Mouse (Mus musculus) urinary bladder, adult 2 months (tissue): ENCODE data around the gene Ptgis. TPM values are rescaled to one million over a fixed set of nuclear protein-coding genes. Genes with fewer than 3 reads are reported as not detected.

Experiments used
- DNase-seq: peaks from one replicate; pipeline ENCODE4 v3.0.0; 2022; ENCODE audit warnings: low spot score
- polyA plus RNA-seq: library from polyadenylated mRNA; depleted of rRNA; stranded (reverse); fragments of >200 nt; gene quantifications from 2 replicates; pipeline ENCODE4 v1.2.3, GENCODE M21; 2012; rRNA removed

The Ptgis gene
- polyA plus RNA-seq, 1 experiment = 98.4 TPM

GRCm38 (mm10) chr2:167155541-167155973 is 84.8 kb downstream of the Ptgis start:
- no peak for DNase-seq

- no peak for DNase-seq
Measured at GRCm38 (mm10) chr2:167150880-167151279, 89.5 kb downstream of the Ptgis start.

- no peak for DNase-seq
Measured at GRCm38 (mm10) chr2:167150135-167150534, 90.3 kb downstream of the Ptgis start.

- DNase-seq = no peak
Measured at GRCm38 (mm10) chr2:167149035-167149434, 91.4 kb downstream of the Ptgis start.

- no peak for DNase-seq
Measured at GRCm38 (mm10) chr2:167147708-167148107, 92.7 kb downstream of the Ptgis start.

GRCm38 (mm10) chr2:167145904-167146303 is 94.5 kb downstream of the Ptgis start:
- no peak for DNase-seq

- no peak for DNase-seq
Measured at GRCm38 (mm10) chr2:167144439-167145307, 95.7 kb downstream of the Ptgis start.

- no peak for DNase-seq
Measured at GRCm38 (mm10) chr2:167143914-167144313, 96.5 kb downstream of the Ptgis start.

- no peak for DNase-seq
Measured at GRCm38 (mm10) chr2:167142282-167142681, 98.1 kb downstream of the Ptgis start.

- no peak for DNase-seq
Measured at GRCm38 (mm10) chr2:167141810-167142209, 98.6 kb downstream of the Ptgis start.

Other genes with a start within 250 kb of the Ptgis start
- 45.0 and 58.4 TPM in 2 replicates for gene Stau1, start 244.3 kb downstream of the Ptgis start, polyA plus RNA-seq
- gene Ddx27, start 225.4 kb downstream of the Ptgis start, polyA plus RNA-seq = 25.1 and 26.1 TPM in 2 replicates
- 18.0 and 31.0 TPM in 2 replicates for gene Znfx1, start 177.6 kb downstream of the Ptgis start, polyA plus RNA-seq
- gene Kcnb1, start 50.4 kb downstream of the Ptgis start, polyA plus RNA-seq = 6.7 and 11.9 TPM in 2 replicates
- gene B4galt5, start 108.6 kb upstream of the Ptgis start, polyA plus RNA-seq = 12.6 and 28.4 TPM in 2 replicates
- 35.8 and 40.0 TPM in 2 replicates for gene Slc9a8, start 181.1 kb upstream of the Ptgis start, polyA plus RNA-seq